In the genomic region with DNA sequence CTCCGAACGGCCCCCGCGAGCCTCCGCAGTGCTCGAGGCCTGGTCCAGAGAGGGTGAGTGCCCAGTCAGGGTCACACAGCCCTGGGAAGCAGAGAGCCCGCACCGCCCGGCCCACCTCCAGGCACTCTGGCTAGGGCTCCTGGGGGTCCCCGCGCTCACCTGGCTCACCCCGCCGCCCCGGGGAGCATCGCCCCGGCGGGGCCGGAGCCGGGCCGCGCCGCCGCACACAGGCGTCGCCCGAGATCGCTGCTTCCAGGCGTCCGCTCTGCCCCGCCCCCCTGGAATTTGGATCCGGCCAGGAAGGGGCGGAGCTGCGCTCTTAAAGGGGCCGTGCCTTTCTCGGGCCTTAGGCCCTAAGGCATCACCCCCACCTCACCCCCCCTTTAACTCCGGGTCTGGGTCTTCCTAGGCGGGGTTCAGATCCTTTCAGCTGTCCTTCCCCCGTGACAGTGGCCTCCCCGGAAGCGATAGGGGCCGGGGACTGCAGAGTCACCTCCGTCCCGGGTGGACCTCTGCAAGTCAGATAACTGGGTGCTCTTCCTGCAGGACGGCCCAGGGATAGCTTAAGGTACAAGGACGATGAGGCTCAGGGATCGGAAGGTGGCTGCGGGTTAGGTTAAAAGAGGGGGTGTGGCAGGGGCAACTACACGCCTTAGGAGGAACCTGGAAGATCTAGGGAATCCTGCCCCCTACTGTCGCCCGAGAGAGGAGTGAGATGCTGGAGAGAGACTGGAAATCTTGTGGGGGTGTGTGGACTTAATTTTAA, we compare ENCODE assay signal across 8 mouse cellular contexts. TPM values are rescaled to one million over a fixed set of nuclear protein-coding genes. Genes with fewer than 3 reads are reported as not detected.
DNase-seq lines count a peak whose midpoint lies in the region; ATAC-seq lines count a peak whose summit lies in the region.

Gene Gas2l1 (minus strand): TSS at position 272 of the 766 bp plus-strand sequence.

- ATAC-seq in frontal cortex, adult (ENCODE audit: low TSS enrichment), result peak; percentile 58
- ATAC-seq in hematopoietic stem cell, adult 5-6 weeks (replicated peaks in 1 of 2; ENCODE audit: insufficient read depth in 1 of 2, low FRiP score in 2 of 2, low TSS enrichment in 1 of 2, low read depth in 1 of 2, poor library complexity in 2 of 2, severe bottlenecking in 2 of 2), result peak; percentile 16 to 33; a peak in 2 of 4 replicates

- peak; percentile 96 for DNase-seq in R1 (ENCODE audit: low read depth, low spot score)
- DNase-seq in cerebellum, adult 9-10 months, result peak; percentile 84
- peak; percentile 87 to 90 for DNase-seq in layer of hippocampus, postnatal 10 days (ENCODE audit: low spot score in 2 of 2)
- DNase-seq in lung, postnatal 25 days (ENCODE audit: low spot score), result peak; percentile 90
- DNase-seq in retina, postnatal 7 days (ENCODE audit: low read depth, low spot score), result peak; percentile 76
- peak; percentile 93 for DNase-seq in urinary bladder, postnatal 14 days (ENCODE audit: low spot score)

RNA-seq across cellular contexts. Expression of gene Gas2l1, which starts in this region (rescaled TPM):
- total RNA-seq in hematopoietic stem cell, adult 5-6 weeks (2017), result 1.2 and 1.7 TPM in 2 replicates
- total RNA-seq in layer of hippocampus, postnatal 10 days (2021), result 10 to 100 TPM; 50.2 to 54.7 TPM

Comparison
In these comparisons a context has a peak if more than half of its experiments do, and no peak if none do; other contexts are left out.
1. Peak in every context shown above with its lines: DNase-seq and ATAC-seq.
2. RNA of gene Gas2l1 (total RNA-seq): 50.2 to 54.7 TPM in layer of hippocampus, postnatal 10 days; 1.2 to 1.7 TPM in hematopoietic stem cell, adult 5-6 weeks; every median in the first group is over 10 times any median in the second.